Mouse (Mus musculus) stomach, postnatal 0 days (tissue): Measurements from ENCODE around the gene Rab4b.

ENCODE experiments used
- CTCF ChIP-seq: IDR thresholded peaks from 2 replicates; pipeline ENCODE4 v1.5.1; 2016; ENCODE audit warnings: antibody characterized with exemption, low read depth, mild to moderate bottlenecking, moderate library complexity
- EP300 ChIP-seq: optimal IDR thresholded peaks from 2 replicates; pipeline ENCODE3; 2016; ENCODE audit warnings: antibody characterized with exemption

- TF ChIP-seq EP300 (no peak), CTCF (no peak)
Measured at GRCm38 (mm10) chr7:27164112-27164947, 14.4 kb downstream of the Rab4b start.
